Mouse (Mus musculus) midbrain, embryonic 12.5 days (tissue): ENCODE results near the gene Pgbd5. TPM values are rescaled to one million over a fixed set of nuclear protein-coding genes. Genes with fewer than 3 reads are reported as not detected.
A peak's percentile ranks its signal among the peaks of the same experiment; 100 is the strongest.

Experiments
- ATAC-seq: fragments of 200-750 bp; cut with Nextera tagmentation; 2 replicates; pipeline ENCODE4 v1.8.0; 2017; ENCODE audit warnings: low read depth, moderate TSS enrichment, moderate library complexity; ENCODE audit not compliant: low FRiP score
- H3K27ac ChIP-seq: fragments of 300-500 bp; sonication (generic); replicated peaks from 2 replicates; pipeline ENCODE4 v1.5.1; 2016; ENCODE audit warnings: mild to moderate bottlenecking
- H3K27me3 ChIP-seq: fragments of 300-500 bp; sonication (generic); 2 replicates; pipeline ENCODE4 v1.6.1; 2016; ENCODE audit warnings: mild to moderate bottlenecking
- H3K36me3 ChIP-seq: fragments of 300-500 bp; sonication (generic); 2 replicates; pipeline ENCODE4 v1.6.1; 2016
- H3K4me1 ChIP-seq: fragments of 300-500 bp; sonication (generic); 2 replicates; pipeline ENCODE4 v1.6.1; 2016
- H3K4me2 ChIP-seq: fragments of 300-500 bp; sonication (generic); replicated peaks from 2 replicates; pipeline ENCODE4 v1.6.1; 2016; ENCODE audit warnings: mild to moderate bottlenecking, moderate library complexity
- H3K4me3 ChIP-seq: fragments of 300-500 bp; sonication (generic); 2 replicates; pipeline ENCODE4 v1.5.1; 2016; ENCODE audit warnings: mild to moderate bottlenecking
- H3K9ac ChIP-seq: fragments of 300-500 bp; sonication (generic); replicated peaks from 2 replicates; pipeline ENCODE4 v1.6.1; 2016; ENCODE audit warnings: mild to moderate bottlenecking, moderate library complexity
- H3K9me3 ChIP-seq: fragments of 300-500 bp; sonication (generic); 2 replicates; pipeline ENCODE4 v1.6.1; 2016; ENCODE audit warnings: mild to moderate bottlenecking
- WGBS: fragments of 180-500 bp; shearing (Covaris S2); methylation state at CpG from one replicate; pipeline ENCODE4 v1.1.7; 2016; 5-methylcytosine and 5-hydroxymethylcytosine counted together
- polyA plus RNA-seq: library from polyadenylated mRNA; unstranded; fragments of >200 nt; fragmentation: Nextera tagmentation; extraction: Ambion mirVana; gene quantifications from 2 replicates; pipeline ENCODE4 v1.2.1, GENCODE M21; 2016

Pgbd5 gene
- polyA plus RNA-seq, 1 experiment from 2014 or later, result 4.0 TPM

- Histone ChIP-seq H3K4me1 (0 out of 2 replicates have a peak, but pooled peaks cover 2% of the 10 kb centered on the region), H3K27ac (no peak overlapping the region), H3K36me3 (no peaks in the 10 kb centered on the region), H3K9me3 (no peaks in the 10 kb centered on the region), H3K4me3 (no peak overlapping the region), H3K4me2 (no peak overlapping the region), H3K27me3 (0 out of 2 replicates have a peak, but pooled peaks cover 3% of the 10 kb centered on the region), H3K9ac (no peak overlapping the region)
- WGBS, result 47% methylated on average over 12 of the region's 12 CpGs
- no peak for ATAC-seq
Observed at GRCm38 (mm10) chr8:124459627-124460026, 20.2 kb upstream of the Pgbd5 start.

DNA sequence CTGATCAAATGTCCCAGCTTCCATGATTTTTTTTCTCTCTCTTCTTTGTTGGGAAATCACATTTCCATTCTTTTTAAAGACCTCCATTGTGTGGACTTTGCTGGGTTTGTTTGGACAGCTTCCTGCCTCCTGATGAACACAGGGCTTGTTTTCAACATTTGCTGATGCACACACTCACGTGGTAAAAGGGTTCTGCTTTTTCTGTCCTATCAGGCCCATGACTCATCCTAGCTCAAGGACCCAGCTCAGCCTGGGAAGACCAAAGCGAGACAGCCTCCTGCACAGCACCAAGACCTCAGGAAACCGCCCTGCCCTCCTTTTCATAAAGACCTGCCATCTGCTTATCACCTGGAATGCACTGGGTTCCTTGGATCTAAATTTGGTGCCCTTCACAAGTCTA, 15.9 kb upstream of the Pgbd5 start:
- no peak for ATAC-seq
- Histone ChIP-seq H3K9me3 (no peaks in the 10 kb centered on the region), H3K9ac (no peak overlapping the region), H3K4me1 (no peaks in the 10 kb centered on the region), H3K27ac (no peak overlapping the region), H3K36me3 (no peaks in the 10 kb centered on the region), H3K4me3 (no peak overlapping the region), H3K27me3 (0 out of 2 replicates have a peak, but pooled peaks cover 3% of the 10 kb centered on the region), H3K4me2 (no peak overlapping the region)
- 70% methylated on average over 3 of the region's 3 CpGs for WGBS

GRCm38 (mm10) chr8:124450192-124450895, 10.9 kb upstream of the Pgbd5 start:
- Histone ChIP-seq H3K4me2 (no peak overlapping the region), H3K4me3 (no peak overlapping the region), H3K36me3 (no peaks in the 10 kb centered on the region), H3K4me1 (0 out of 2 replicates have a peak, but pooled peaks cover 5% of the 10 kb centered on the region), H3K27ac (peak overlapping the region; percentile 7; the same call in 1 of the 2 replicates), H3K9ac (no peak overlapping the region), H3K27me3 (no peaks in the 10 kb centered on the region), H3K9me3 (no peaks in the 10 kb centered on the region)
- ATAC-seq, result no peak
- WGBS, result 95% methylated on average over 8 of the region's 8 CpGs

- Histone ChIP-seq H3K27ac (peak overlapping the region; percentile 7; the same call in 1 of the 2 replicates), H3K27me3 (no peaks in the 10 kb centered on the region), H3K4me2 (no peak overlapping the region), H3K4me3 (no peak overlapping the region), H3K4me1 (0 out of 2 replicates have a peak, but pooled peaks cover 5% of the 10 kb centered on the region), H3K9me3 (no peaks in the 10 kb centered on the region), H3K36me3 (no peaks in the 10 kb centered on the region), H3K9ac (no peak overlapping the region)
- no peak for ATAC-seq
- 47% methylated on average over 10 of the region's 10 CpGs for WGBS
Observed at GRCm38 (mm10) chr8:124448962-124449670, 9.7 kb upstream of the Pgbd5 start.

DNA sequence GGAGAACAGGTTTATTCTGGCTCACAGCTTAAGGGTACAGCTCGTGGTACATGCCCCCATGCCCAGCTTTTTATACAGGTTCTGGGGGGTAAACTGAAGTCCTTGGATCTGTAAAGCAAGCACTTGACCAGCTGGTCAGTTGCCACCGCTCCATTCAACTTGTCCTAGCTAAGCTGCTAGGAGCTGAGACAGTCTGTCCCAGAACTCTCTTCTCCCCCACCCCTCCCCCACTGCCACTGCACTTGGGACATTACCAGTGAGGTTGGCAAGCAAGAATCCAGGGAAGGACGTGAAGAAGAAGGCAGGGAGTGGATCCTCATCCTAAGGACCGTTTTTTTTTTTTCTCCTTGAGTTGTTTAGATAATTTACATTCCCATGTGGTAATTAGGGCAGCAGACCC, 2.7 kb downstream of the Pgbd5 start:
- no peaks in the 10 kb centered on the region for H3K9me3 ChIP-seq
- no peak overlapping the region for H3K4me2 ChIP-seq
- H3K4me1 ChIP-seq, result peaks cover 19% of the 10 kb centered on the region
- no peak overlapping the region for H3K9ac ChIP-seq
- ATAC-seq, result no peak
- H3K36me3 ChIP-seq, result no peaks in the 10 kb centered on the region
- H3K4me3 ChIP-seq, result no peak overlapping the region
- H3K27me3 ChIP-seq, result peaks cover 32% of the 10 kb centered on the region
- WGBS, result 9% methylated on average over 4 of the region's 4 CpGs
- no peak overlapping the region for H3K27ac ChIP-seq

DNA sequence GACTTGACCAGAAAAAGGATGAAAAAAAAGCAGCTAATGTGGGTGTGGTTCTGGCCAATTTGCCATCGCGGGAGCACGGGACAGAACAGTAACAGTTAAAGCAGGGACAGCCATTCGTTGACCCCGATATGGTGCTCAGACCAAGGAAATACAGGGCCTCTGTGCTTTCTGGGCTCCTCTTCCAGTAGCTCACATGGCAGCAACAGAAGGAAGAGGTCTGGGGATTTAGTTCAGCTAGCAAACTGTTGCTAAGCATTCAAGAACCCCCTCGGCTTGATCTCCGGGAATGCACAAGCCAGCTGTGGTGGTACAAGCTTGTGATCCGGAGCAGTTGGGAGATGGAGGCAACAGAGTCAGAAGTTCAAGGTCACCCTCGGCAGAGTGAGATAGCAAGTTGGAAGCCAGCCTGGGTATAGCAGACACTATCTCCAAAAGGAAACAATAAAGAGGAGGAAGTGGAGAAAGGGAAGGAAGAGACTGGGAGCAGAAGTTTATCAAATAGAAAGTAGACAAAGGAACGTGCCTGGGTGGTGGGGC, 3.7 kb downstream of the Pgbd5 start:
- no peak for ATAC-seq
- 58% methylated on average over 10 of the region's 10 CpGs for WGBS

DNA sequence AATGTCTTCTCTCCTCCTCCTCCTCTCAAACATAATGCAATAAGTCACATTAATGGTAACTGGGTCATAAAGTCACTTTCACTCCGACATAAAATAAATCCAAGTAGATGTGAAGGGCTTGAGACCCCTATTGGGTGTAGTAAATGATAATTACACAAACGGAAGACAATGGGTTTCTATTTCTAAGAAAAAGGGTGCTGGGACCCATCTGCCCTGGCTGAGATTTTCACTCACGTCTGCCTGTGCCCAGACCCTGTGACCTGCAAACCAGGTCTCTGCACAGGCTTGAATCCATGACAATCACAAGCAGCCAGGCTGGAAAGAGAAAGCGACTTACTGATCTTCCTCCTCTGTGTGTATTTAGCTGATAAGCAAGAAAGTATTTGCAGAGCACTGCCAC, 4.3 kb downstream of the Pgbd5 start:
- no peak overlapping the region for H3K27ac ChIP-seq
- H3K4me2 ChIP-seq, result peak overlapping the region; percentile 85
- H3K4me3 ChIP-seq, result peak overlapping the region; percentile 74; the same call in 1 of the 2 replicates
- H3K9ac ChIP-seq, result no peak overlapping the region
- 62% methylated on average over 4 of the region's 4 CpGs for WGBS
- no peaks in the 10 kb centered on the region for H3K9me3 ChIP-seq
- H3K36me3 ChIP-seq, result no peaks in the 10 kb centered on the region
- H3K4me1 ChIP-seq, result peaks cover 31% of the 10 kb centered on the region
- peaks cover 39% of the 10 kb centered on the region for H3K27me3 ChIP-seq
- ATAC-seq, result no peak

More for the DNA sequence above, 3.7 kb downstream of the Pgbd5 start:
- H3K4me2 ChIP-seq, result no peak overlapping the region
- no peaks in the 10 kb centered on the region for H3K36me3 ChIP-seq
- no peak overlapping the region for H3K27ac ChIP-seq
- no peaks in the 10 kb centered on the region for H3K9me3 ChIP-seq
- H3K9ac ChIP-seq, result no peak overlapping the region
- H3K4me3 ChIP-seq, result no peak overlapping the region
- peaks cover 37% of the 10 kb centered on the region for H3K27me3 ChIP-seq
- peaks cover 27% of the 10 kb centered on the region for H3K4me1 ChIP-seq

GRCm38 (mm10) chr8:124434126-124434790, 5.2 kb downstream of the Pgbd5 start:
- peaks cover 39% of the 10 kb centered on the region for H3K27me3 ChIP-seq
- peak; percentile 96 for ATAC-seq
- peak overlapping the region; percentile 79 for H3K9ac ChIP-seq
- under 1% methylated on average over 71 of the region's 101 CpGs for WGBS
- peak overlapping the region; percentile 74 for H3K4me3 ChIP-seq
- peak overlapping the region; percentile 73 for H3K27ac ChIP-seq
- H3K9me3 ChIP-seq, result no peaks in the 10 kb centered on the region
- H3K36me3 ChIP-seq, result no peaks in the 10 kb centered on the region
- peaks cover 34% of the 10 kb centered on the region for H3K4me1 ChIP-seq
- H3K4me2 ChIP-seq, result peak overlapping the region; percentile 85

DNA sequence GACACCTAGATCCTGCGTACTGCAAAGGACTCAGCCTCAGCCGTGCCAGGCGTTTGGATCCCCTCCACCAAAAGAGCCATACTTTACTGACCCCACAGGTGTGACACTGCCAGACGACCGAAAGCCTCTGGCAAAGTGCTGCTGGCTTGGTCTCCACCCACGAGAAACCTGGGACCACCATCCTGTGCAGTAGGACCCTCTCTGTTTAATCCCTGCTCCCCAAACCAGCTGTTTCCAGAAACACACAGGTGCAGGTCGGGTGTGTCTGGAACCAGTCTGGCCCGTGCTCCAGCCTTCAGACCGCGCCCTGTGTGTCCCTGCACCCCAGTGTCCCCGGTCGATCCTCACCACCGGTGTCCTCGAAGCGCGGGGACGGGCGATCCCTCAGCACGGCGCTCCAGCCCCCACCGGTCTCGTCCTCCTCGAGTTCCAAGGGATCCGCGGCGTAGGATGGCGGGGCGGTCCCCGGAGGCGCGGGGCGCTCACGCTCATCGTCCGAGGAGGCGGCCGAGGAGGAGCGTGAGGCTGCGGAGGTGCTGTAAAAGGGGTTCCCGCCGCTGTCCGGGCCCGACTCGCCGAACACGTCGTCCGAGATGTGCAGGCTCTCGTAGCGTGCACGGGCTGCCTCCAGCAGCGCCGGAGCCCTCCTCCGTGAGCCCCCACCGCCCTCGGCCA, 5.9 kb downstream of the Pgbd5 start:
- peak overlapping the region; percentile 79 for H3K9ac ChIP-seq
- no peaks in the 10 kb centered on the region for H3K36me3 ChIP-seq
- 1% methylated on average over 54 of the region's 56 CpGs for WGBS
- H3K9me3 ChIP-seq, result no peaks in the 10 kb centered on the region
- H3K4me1 ChIP-seq, result peaks cover 35% of the 10 kb centered on the region
- H3K27me3 ChIP-seq, result peaks cover 39% of the 10 kb centered on the region
- H3K27ac ChIP-seq, result peak overlapping the region; percentile 73; the same call in 1 of the 2 replicates
- H3K4me2 ChIP-seq, result peak overlapping the region; percentile 85
- H3K4me3 ChIP-seq, result peak overlapping the region; percentile 74
- peak; percentile 24; the same call in 1 of the 2 replicates for ATAC-seq

DNA sequence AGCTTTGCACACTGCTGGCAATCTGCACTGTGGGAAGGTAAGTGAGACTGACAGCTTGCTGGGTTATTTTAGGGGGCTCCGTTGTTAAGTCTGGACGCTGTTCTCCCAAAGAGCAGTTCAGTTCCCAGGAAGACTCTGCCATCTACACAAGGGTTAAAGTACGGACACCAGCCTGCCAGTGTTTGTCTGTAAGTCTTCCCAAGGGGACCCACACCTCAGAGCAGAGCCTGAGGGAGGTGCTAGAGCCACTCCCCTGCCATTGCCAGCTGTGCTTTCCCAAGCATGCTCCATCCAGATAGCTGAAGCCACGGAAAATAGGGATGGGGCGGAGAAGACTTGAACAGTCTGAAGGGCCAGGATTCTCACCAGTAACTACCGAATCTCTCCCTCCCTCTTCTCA, 8.6 kb downstream of the Pgbd5 start:
- H3K27me3 ChIP-seq, result peaks cover 38% of the 10 kb centered on the region
- H3K4me3 ChIP-seq, result no peak overlapping the region
- no peak overlapping the region for H3K9ac ChIP-seq
- H3K4me2 ChIP-seq, result peak overlapping the region; percentile 11
- no peak for ATAC-seq
- no peaks in the 10 kb centered on the region for H3K36me3 ChIP-seq
- peaks cover 39% of the 10 kb centered on the region for H3K4me1 ChIP-seq
- no peaks in the 10 kb centered on the region for H3K9me3 ChIP-seq
- H3K27ac ChIP-seq, result no peak overlapping the region
- 55% methylated on average over 6 of the region's 6 CpGs for WGBS

GRCm38 (mm10) chr8:124429417-124429816, 10.0 kb downstream of the Pgbd5 start:
- 72% methylated on average over 6 of the region's 6 CpGs for WGBS
- Histone ChIP-seq H3K27ac (no peak overlapping the region), H3K9me3 (no peaks in the 10 kb centered on the region), H3K36me3 (no peaks in the 10 kb centered on the region), H3K27me3 (peaks cover 29% of the 10 kb centered on the region), H3K9ac (no peak overlapping the region), H3K4me1 (peaks cover 36% of the 10 kb centered on the region), H3K4me3 (no peak overlapping the region), H3K4me2 (no peak overlapping the region)
- no peak for ATAC-seq
